Mouse (Mus musculus): ENCODE measurements around the gene Hand2. TPM values are rescaled to one million over a fixed set of nuclear protein-coding genes. Genes with fewer than 3 reads are reported as not detected.

The Hand2 gene
- total RNA-seq, 4 experiments from 2014 or later = not detected

DNA sequence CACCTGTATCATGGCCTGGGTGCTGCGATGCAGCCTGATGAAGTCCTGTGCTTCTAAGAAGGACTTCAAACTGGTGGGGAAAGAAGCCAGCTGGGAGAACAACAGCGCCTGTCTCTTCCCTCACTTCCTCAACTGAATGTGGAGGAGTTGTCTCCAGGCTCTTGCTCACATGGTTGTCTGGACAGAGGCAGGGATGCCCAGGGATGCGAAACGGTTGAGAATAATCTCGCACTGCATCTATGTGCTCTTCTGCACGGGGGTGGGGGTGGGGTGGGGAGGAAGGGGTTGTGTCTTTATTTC lies 20.7 kb downstream of the Hand2 start:
- DNase-seq (ENCODE audit: low spot score in 2 of 2) = no peak

DNA sequence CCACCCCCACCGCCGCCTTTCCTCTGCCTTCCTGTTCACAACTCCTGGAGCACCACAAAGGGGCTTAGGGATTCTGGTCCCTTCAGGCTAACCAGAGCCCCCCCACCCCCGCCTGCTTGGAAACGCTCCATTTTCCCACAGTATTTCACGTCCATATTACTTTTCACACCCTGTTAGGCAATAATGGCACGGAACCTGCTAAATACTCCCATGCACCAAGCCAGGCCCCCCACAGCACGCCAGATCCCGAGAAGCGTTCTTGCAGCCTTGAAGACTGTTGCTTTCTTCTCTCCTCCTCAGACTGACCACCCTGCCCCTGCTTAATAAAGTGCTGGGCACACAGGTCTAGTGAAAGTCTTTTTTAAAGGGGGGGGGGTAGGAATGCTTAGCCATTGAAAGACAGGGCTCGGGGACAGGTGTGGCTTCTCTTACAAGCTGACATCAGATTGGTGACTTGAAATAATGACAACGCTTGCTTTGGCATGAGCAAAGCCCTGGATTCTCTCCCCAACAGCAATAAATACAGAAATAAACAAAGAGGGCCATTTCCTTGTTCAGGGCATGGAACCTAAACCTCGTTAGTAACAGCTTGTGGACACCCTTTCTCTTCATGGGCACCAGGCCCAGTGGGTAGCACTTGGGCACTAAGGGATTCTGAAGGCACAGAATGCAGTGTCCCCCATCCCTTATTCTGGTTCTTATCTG lies 21.8 kb downstream of the Hand2 start:
- no peak for DNase-seq (ENCODE audit: low spot score in 2 of 2)

DNA sequence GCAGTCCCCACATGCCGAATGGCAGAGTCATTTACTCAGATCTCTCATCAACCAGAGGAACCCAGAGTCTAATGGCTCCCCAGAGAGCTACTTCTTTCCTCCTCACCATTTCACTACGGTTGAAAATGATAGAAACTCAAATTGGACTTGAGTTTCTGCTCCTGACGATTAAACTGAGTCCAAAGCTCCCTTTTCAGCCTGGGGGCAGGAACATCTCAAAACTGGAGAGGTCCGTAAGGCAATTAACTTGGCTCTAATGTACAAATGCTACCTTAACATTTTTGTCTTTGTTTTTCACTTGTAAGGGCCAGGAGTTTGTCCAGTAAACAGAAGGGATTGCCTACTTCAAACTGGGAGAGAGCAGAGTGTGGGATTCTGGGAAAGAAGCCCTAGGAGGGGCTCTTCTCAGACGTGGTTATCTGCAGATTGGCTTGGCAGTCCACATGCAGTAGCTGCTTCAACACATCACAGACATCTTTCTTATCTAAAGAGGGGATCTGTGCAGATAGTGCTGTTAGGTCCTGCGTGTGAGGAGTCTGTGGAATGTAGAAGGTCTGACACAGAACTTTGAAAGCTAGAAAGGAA lies 23.0 kb downstream of the Hand2 start:
- no peak for DNase-seq (ENCODE audit: low spot score in 2 of 2)

DNA sequence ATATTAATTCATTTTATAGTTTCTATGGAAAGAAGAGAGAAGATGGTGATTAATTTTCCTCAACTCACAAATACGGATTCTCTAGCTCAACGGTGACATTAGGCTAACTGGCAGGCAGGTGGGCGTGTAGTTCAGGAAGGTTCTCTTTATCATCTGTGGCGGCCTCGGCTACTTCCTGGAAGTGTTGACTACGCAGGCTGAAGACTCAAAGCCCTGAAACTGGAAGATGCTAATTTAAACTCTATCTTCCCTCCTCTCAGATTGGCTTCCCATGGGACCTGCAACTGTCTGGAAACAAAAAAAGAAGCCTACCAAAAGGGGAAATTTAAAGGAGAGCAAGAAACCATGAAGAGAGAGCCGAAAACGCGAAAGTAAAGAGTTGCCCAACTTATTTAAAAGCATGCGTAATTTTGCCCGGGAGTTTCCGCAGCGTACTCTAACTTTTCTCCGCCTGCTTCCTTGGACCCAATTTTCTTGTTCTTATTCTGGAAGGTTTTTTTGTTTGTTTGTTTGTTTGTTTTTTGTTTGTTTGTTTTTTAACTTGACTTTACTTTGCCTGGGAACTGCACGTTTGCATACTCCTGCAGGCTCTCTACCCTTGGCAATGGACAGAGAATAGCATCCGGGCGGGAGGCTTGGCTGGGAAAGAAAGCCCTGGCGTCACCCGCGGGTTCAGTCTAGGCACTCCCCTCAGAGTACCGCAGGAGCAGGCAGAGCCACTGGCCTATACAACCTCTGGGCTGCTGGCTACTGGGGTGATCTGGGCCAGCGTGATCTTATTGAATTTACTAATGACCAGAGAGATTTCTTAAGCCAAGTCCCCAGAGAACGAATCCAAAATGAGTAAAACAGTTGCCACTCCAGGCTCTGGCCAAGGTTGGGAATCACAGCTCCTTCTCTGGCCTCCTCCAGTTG lies 24.4 kb downstream of the Hand2 start:
- DNase-seq (ENCODE audit: low spot score in 2 of 2) = no peak

DNA sequence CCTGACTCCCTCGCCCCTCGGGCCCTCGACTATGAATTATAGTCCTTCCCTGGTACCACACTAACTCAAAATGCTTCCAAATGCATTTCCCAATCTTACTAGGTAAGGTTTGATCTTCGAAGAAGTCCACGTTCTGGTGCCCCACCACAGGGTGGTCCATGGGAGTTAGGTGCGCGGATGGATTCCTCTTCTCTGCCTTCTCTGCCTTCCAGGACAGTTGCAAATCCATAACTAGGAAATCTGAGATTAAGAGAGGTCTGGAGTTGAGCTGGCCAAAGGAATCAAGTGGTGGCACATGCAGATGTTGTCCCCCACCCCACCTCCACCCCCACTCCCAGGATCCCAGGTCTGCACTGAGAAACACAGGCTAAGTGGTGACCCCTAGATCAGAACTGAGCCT lies 25.6 kb downstream of the Hand2 start:
- no peak for DNase-seq (ENCODE audit: low spot score in 2 of 2)

DNA sequence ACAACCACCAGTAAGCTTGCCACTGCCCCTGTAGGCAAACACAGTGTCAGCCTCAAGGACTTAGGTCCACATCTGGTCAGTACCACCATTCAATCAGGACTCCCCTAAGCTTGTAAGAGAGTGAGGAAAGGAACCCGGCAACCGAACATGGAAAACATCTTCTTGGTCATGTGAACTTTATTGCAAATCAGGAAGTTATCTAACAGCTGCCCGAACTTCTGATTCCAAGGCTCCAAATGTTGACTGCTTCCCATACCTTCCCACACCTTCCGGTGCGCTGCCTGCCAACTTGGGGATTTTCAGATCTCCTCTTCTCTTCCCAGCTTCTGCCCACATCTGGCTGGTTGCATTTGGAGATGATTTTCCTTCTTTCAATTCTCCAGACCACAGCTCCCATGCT lies 26.4 kb downstream of the Hand2 start:
- DNase-seq (ENCODE audit: low spot score in 2 of 2) = no peak

DNA sequence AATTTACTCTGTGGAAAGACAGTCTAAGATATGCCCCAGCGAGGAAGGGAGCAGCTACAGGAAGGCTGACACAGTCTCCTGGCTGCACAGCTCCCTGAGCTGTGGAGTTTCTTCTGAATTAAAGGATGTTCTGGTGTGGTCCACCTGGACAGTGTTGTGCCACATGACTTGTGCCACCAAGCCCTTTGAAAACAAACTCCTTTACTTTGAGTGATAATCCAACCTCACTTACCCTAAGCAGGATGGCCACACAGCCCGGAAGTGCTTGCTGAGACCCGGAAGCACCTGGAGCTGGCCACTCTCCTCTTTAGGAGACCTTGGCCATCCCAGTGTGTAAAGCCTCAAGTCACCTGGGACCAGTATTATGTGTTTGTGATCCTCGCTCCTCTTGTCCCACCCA lies 27.5 kb downstream of the Hand2 start:
- no peak for DNase-seq (ENCODE audit: low spot score in 2 of 2)

DNA sequence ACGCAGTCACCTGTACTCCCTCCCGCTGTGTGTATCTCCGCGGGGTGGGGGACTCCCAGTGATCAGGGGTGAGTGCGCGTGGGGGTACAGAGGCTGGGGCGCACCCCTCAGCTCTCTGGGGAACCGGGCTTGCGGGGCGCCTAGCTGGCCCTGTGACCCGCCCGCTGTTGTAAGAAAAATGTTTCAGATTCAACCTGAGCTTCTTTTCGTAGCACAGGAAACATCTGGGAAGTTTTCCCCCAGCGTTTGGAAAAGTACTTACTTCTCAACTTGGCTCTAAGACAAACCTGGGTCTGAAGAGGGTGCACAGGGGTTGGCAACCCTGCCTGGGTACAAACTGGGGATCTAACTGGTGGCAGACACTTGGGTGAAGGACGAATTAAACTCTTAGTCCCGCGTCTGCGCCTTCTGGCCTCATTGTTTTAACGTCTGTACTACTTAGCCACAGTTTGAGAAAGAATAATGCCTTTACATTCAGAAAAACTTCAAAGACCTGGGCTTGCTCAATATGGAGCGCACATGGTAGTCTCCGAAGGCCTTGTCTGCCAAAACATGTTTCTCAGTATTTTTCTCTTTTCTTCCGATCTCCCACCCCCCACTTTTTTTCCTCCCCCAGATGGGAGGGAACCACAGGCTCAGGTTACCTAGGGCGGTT lies 28.2 kb downstream of the Hand2 start:
- no peak for DNase-seq (ENCODE audit: low spot score in 2 of 2)

DNA sequence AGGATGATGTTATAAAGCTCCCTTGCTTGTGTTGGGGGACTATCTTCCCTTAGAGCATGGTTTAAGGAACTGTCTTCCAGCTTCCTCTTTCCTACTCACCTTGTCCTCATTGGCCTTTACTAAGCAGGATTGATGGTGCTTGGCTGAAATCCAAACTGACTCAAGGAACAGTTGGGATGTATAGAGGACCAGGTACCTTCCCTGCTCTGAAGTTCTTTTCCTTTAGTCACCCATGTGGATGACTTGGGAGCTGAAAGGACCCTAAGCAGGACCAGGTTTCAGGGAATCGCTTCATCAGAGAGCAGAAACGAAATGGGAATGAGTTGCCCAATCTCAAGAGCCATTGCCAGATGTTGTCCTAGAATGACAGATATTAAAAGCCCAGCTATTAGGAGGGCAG lies 31.1 kb downstream of the Hand2 start:
- no peak for DNase-seq (ENCODE audit: low spot score in 2 of 2)

DNA sequence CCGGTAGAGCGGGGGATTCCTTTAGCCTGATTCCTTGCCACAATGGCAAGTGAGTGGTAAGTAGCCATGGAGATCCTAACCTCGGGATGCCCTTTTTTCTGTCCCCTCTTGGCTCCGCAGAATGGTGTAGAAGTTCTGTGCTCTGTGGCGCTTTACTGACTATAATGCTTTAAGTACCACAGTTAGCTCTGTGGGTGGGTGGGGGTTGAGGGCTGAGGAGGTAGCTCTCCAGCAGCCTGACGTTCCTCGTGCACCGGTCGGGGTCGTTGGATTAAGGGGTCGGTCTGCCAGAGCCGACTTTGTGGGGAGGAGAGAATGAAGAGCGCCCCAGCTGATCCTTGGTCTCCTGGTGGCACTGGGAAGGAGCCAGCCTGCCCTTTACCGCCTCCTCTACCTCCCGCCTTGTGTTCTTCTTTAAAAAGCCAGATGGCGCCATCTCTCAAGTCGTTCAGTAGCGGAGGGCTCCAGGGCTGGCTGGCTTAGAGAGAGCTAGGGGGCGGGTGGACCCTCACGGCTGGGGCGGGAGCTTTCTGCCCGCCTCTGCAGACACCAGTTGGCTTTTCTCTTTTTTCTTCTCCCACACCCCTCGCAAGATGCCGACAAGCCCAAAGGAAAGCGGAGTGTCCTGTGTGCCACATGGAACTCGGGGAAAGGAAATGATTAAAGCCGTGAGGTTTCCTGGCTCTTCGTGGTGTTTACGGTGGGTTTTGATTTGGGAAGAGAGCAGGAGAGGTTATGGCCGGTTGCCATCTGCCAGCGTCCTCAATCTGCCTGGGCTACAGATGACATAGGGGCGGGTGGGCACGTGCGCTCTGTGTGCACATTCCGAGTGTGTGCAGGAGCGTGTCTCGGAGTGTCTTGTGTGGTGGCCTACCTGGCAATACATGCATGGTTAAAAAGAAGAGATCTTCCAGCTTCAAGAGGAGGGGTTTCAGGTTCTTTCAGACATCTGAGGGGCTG lies 32.8 kb downstream of the Hand2 start:
- no peak for DNase-seq (ENCODE audit: low spot score in 2 of 2)

DNA sequence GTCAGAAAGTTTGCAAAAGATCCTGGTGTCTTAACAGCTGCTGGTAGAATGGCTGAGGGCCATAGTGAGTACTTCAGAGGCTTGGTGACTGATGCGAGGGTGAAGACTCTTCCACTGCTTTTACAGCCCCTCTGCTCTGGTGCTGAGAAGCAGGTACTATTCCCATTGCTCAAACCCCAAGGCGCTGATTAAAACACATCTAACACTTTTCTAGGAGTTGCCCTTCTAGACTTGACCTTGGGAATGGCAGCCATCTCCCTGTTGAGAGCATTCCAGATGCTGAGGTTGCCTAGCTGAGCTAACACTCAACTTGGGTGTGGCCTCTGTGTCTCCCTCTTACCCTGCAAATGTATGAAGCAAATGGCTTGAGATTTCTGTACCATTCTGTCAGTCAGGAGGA lies 34.1 kb downstream of the Hand2 start:
- DNase-seq (ENCODE audit: low spot score in 2 of 2) = no peak

DNA sequence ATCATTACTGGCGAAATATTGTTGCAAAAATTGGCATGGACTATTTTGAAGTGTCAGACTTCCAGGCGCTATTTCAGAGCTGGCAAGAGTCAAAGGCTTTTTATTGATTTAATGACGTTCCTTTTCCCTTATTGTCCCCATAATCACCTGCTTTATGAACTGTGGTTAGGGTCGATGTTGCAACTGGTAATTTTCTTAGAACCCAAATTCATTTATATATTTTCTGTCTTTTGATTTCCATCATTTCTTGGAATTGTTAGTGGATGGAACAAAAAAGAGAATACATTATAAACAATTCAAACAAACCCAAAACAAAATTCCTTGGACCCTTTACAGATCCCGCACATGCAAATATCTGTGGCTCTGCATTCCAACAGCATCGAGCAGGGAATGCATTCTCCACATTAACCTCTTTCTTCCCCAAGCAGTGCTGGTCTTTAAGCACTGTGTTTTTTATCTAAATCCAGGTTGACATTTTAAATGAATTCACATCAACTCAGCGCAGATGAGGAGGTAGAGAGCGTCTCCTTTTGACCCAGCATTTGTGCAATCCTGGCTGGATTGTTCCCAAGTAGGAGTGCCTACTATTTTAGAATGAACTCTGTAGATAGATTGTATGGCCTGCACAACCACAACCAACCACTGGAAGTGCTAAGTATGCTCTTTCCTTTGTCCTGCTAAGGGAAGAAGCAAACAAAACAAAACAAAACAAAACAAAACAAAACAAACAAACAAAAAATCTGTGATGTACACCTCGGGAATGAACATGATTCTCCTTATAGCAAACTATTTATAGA lies 35.9 kb downstream of the Hand2 start:
- no peak for DNase-seq (ENCODE audit: low spot score in 2 of 2)

DNA sequence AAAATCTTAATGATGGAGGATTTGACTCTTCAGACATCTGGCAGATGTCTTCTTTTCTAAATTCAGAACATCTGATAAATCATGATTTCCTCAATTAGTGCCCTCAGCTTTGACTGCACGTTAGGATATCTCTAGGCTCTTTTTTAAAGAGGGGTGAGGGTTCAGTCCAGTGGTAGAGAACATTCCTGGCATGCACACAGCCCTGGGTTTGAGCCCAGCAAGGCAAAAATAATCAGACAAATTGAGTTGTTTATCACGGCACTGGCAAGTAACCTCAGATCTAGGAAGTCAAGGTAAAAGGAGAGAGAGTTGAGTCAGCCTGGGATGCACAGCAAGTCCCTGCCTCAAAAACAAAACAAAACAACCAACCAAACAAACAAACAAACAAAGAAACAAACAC lies 39.7 kb downstream of the Hand2 start:
- DNase-seq (ENCODE audit: low spot score in 2 of 2) = no peak

DNA sequence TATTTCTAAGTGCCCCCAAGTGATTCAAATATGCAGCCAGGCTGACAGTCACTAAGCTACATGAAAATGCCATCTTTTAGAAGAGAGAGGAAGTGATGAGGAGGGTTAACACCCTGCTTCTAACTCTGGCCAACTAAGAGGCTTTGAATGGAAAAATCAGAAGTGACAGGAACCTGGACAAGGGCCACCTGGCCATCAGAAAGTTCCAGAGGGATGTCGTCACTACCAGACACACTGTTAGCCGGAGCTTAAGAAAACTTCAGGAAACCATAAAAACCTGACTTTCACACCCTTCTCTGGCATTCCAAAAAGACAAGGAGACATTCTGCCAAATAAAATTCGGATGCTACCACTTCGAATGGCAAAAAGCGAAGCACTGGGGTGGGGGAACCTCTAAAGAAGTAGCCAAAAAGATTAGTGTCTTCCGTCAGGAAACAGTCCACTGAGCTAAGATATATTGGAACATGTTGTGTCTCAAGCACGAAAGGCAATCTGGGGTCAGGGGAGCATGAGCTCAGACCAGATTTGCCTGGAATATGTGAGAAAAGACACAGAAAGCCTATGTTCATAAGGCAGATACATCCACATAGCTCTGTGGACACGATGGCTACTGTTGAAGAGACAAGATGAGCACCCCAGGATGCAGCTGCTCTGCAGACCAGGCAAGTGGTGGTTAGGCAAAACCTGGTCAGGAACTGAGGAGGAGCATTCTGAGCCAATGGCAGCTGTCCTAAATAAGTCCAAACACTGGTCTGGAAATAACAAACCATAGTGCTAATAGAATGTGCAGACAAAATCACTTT lies 40.4 kb downstream of the Hand2 start:
- no peak for DNase-seq (ENCODE audit: low spot score in 2 of 2)

DNA sequence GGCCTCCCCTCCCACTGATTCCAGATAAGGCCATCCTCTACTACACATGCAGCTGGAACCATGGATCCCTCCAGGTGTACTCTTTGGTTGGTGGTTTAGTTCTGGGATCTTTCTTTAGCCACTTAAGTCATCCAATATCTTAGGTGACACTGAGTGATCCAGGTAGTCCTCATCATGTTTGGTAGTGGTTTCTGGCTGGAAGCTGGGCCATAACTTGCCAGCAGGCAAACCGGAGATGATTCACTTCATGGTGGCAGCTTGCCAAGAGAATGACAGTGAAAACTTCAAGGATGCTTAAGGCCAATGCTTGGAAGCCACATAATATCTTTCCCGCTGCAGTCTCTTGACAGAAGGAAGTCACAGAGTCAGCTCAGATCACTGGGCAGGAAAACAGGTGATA lies 42.1 kb downstream of the Hand2 start:
- no peak for DNase-seq (ENCODE audit: low spot score in 2 of 2)

DNA sequence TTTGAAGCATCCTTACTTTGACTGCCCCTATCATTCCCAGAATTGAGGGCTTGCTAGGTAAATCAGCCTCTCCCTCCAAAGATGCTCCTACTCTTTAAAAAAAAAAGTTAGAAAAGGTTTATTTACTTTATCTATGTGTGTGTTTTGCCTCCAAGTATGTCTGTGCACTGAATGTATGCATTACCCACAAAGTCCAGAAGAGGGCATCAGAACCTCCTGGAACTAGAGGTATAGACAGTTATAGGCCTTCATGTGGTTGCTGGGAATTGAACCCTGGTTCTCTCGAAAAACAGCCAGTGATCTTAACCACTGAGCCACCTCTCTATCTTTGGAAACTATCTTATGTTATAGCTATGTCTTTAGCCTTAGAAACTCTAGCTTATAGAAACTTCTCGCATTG lies 53.3 kb downstream of the Hand2 start:
- DNase-seq (ENCODE audit: low spot score in 2 of 2) = no peak

Data from left cerebral cortex, adult 8-10 months (tissue).